Mouse (Mus musculus) T-helper 2 cell (primary cell): ENCODE data around the gene Mrpl41.
"Not testable (repeated sequence)": the region's sequence is repeated elsewhere in the genome, so short reads cannot be mapped to it uniquely, and the experiment has no call there.

Experiments used
- in situ Hi-C: fragments of 300-600 bp; cut with MboI, MseI; formaldehyde crosslinking; loops from one replicate; pipeline ENCODE4 v1.15.1; 2025; ENCODE audit warnings: high pct_unique_total_duplicates

Mrpl41 gene

DNA sequence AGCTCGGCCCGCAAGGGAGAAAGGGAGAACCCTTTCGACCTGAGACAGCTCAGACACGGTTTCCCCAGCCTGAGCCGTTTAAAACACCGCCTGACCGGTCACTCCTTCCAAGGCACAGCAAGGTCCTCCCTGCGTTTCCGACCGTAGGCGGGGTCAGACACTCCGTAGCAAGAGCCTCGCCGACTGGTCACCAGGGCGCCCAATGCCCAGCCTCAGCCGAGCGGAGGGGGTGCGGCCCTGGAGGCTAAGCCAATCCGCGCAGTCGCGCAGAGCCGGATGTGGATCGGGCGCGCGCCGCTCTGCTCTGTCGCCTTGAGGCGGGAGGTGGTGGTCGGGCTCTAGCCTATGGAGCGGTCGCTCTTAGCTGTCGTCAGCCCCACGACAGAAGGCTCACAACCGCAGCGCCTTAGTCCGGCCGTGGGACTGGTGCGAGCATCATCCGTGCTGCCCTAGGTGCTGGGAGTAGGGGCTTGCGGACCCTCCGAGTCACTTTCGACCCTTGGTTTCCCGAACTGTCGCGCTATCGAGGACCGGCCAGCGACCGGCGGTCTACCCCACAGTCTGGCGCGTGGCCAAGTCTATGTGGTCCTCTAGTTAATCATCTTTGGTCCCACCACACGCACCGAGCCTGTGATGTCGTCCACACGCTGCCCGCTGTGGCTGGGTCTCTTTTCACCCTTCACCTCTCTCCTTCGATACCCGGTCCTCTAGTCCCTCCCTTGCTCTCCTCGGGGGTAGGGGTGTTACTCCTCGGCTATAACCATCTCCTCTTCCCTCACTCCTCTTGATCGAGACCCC is at the start of gene Mrpl41:
TSS of gene Mrpl41 (minus strand) at position 193 of the 798 bp plus-strand sequence.
- in situ Hi-C loops = no loop called here

DNA sequence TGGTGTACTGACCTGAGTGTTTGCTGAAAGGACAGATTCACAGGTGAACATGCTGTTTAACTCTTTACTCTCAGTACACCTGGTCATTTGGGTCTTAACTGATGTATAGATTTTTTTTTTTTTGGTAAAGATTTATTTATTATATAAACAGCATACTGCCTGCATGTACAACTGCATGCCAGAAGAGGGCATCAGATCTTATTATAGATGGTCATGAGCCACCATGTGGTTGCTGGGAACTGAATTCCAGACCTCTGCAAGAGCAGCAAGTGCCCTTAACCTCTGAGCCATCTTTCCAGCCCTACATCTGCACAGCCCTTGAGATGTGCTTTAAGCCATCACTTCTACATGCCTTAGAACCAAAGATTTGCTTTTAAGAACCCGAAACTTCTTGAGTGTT is 47.8 kb upstream of the Mrpl41 start:
- in situ Hi-C loops = no loop called here

GRCm38 (mm10) chr2:25008250-25008649 is 33.4 kb upstream of the Mrpl41 start:
- in situ Hi-C loops = no loop called here

GRCm38 (mm10) chr2:25006767-25007166 is 31.9 kb upstream of the Mrpl41 start:
- in situ Hi-C loops = no loop called here

- in situ Hi-C loops = no loop called here
These were observed 29.3 kb upstream of the Mrpl41 start for GRCm38 (mm10) chr2:25003946-25004786.

GRCm38 (mm10) chr2:25000544-25001235 is 25.8 kb upstream of the Mrpl41 start:
- in situ Hi-C loops = no loop called here

GRCm38 (mm10) chr2:24996471-24996870 is 21.6 kb upstream of the Mrpl41 start:
- in situ Hi-C loops = no loop called here

DNA sequence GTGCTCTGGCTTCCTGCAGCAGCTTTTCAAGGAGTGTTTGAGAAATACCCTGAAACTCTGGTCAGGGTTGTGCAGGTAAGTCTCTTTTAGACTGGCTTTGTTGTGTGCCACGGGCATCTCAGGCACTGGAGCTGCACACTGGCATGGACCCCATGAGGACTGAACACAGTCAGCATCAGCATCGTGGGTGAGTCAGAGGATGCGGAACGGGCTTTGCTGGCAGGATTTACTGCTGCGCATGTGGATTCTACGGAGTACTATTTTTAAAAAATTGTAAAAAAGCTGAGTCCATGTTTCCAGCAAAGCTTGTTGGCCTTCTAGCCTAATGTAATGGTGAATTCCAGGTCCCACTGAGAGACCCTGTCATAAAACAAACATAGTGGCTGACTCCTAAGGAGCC is 20.4 kb upstream of the Mrpl41 start:
- in situ Hi-C loops = no loop called here

GRCm38 (mm10) chr2:24987762-24988161 is 12.9 kb upstream of the Mrpl41 start:
- in situ Hi-C loops = no loop called here

DNA sequence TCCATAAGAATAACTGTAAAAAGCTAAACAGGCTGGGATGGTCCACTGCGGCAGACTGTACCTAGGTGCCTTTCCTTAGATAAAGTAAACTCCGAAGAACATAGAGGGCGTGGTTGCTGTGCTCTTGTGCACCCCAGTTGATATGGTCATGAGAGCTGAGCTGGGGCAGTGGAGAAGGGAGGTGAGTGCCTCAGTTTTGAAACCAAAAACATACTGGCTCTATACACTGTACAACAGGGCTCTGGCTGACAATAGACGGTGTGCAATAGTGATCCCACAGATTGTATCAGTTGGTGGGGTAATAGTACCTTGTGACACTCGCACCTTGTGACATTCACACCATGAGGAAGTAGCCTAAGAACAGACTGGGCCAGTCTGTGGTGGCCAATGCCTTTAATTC is 2.1 kb upstream of the Mrpl41 start:
- in situ Hi-C loops = no loop called here

GRCm38 (mm10) chr2:24975704-24976297 is 903 bp upstream of the Mrpl41 start, which contains the start of gene Pnpla7:
Pnpla7 (plus strand) TSS chr2:24976033.
- in situ Hi-C loops = no loop called here

- in situ Hi-C loops = not testable (repeated sequence)
These were observed 446 bp downstream of the Mrpl41 start for GRCm38 (mm10) chr2:24974452-24974851.

DNA sequence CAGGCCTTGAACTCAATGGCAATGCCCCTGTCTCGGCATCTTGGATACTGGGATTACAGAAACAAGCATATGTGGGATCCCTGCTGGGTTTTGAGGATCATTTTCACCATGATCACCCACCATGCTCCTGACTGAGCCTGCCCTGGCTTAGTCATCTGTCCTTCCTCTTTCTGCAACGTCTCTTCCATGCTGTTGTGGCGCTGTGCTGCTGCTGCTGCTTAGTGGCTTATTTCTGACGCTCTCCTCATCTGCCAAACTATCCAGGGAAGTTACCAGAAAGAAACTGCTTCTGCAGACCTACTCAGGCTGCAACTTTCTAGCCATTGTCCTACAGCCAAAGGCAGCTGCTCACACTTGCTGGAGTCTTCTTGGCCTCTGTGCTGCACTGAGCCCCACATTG is 4.5 kb downstream of the Mrpl41 start:
- in situ Hi-C loops = no loop called here

- in situ Hi-C loops = no loop called here
These were observed 12.4 kb downstream of the Mrpl41 start, which contains the start of gene Dph7 for GRCm38 (mm10) chr2:24962304-24963000. Dph7 (plus strand) TSS chr2:24962400.

GRCm38 (mm10) chr2:24960910-24961309 is 14.0 kb downstream of the Mrpl41 start:
- in situ Hi-C loops = no loop called here

- in situ Hi-C loops = no loop called here
These were observed 22.3 kb downstream of the Mrpl41 start for GRCm38 (mm10) chr2:24952537-24953055.

- in situ Hi-C loops = no loop called here
These were observed 24.7 kb downstream of the Mrpl41 start for GRCm38 (mm10) chr2:24950189-24950535.

DNA sequence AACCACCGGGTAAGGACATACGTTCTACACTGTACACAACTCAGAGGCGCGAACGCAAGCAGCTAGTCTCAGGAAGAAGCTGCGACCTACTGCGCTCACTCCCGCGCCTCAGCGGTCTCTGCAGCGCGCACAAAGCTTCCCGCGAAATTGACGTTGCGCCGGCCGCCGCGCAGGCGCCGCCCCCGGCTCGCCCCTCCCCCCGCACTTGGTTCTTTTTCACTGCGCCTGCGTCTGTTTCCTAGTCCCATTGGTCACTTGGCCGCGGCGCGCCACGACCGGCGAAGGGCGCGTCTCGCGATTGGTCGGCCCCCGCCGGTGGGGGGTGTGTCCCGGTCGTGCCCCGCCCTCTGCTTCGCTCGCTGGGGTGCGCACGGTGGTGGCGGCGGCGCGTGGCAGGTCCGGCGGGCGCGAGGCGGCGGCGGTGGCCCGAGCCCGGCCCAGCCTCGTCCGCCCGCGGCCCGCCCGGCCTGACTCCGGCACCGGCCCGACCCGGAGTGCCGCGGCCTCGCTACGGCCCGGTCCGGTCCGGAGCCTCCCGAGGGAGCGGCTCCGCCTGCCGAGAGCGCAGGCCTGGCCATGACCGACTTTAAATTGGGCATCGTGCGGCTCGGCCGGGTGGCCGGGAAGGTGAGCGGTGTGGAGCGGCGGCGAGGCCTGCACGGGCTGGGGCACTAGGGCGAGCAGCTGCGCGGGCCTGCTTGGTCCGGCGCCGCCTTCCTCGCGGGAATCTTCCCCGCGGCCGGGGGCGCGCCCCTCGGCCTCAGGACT is 25.3 kb downstream of the Mrpl41 start, which contains the start of gene Zmynd19:
TSS of gene Zmynd19 (plus strand) at position 372 of the 768 bp plus-strand sequence.
- in situ Hi-C loops = no loop called here

DNA sequence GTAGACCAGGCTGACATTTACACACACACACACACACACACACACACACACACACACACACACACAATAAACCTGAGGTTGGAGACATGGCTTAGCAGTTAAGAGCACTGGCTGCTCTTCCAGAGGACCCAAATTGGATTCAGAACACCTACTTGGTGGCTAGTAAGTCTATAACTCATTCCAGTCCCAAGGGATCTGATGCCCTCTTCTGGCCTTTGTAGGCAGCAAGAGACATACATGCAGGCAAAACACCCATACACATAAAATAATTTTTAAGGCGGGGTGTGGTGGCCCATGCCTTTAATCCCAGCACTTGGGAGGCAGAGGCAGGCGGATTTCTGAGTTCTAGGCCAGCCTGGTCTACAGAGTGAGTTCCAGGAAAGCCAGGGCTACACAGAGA is 30.6 kb downstream of the Mrpl41 start:
- in situ Hi-C loops = not testable (repeated sequence)

- in situ Hi-C loops = no loop called here
These were observed 32.8 kb downstream of the Mrpl41 start for GRCm38 (mm10) chr2:24942092-24942491.
